Mouse (Mus musculus): ENCODE results near the gene Plppr3.
"Not testable (repeated sequence)": the region's sequence is repeated elsewhere in the genome, so short reads cannot be mapped to it uniquely, and the experiment has no call there.

Gene Plppr3

DNA sequence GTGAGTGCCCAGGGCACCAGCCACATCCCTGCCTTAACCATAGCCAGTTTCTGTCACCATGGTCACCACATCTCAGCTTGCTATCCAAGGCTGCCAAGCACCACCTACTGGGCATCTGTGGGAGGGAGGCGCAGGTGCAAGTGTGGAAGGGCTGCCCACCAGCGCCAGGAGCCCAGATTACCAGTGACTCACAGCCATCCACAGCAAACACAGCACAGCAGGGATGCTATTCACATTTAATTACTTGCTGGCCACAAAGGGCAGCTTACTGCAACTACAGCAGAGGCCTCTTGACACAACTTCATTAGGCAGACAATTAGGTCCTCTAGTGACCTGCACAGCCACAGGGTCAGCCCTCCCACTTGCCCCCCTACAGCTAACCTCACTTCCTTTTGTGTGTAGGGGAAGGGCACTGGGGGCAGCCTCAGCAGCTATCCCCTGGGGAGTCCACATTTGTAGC, 26.5 kb upstream of the Plppr3 start:
- no peak for DNase-seq (ENCODE audit: low spot score)

DNA sequence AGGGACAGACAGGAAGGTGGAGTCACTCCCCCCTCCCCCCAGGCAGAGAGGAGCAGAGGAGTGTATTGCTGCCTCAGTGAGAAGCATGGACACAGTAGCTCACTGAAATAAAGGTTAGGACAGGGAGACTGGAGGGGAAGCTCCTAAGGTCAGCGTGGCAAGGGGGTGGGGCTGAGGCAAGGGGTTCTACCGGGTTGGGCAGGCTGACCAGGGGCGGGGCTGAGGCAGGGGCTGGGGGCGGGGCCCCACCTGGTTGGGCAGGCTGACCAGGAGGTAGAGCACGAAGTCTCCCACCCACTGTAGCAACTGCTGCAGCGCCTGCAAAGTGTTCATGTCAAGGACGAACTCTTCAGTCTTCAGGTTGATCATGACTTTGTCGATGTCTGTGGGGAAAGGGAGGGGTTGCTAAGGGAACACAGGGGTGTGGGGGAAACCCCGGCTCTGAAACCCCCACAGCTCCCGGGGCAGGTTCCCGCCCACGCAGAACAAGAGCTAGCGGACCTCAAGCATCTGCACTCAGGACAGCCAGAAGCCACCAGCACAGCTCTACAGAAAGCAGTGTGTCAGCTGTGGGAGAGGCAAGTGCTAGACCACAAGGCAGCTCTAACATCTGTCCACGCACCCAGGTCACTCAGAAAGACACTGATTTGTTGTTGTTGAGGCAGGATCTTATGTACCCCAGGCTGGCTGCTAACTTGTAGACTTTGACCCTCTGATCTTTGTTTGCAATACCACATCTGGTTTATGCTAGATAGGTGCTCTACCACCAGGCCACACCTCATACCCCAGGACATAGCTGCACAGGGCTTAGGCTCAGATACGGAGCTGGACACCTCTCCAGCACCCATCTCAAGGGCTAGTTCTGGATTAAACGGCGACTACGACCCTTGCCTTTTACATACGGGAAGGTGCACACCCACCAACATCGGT, 23.1 kb upstream of the Plppr3 start:
- peak; percentile 49 for DNase-seq (ENCODE audit: low spot score)

DNA sequence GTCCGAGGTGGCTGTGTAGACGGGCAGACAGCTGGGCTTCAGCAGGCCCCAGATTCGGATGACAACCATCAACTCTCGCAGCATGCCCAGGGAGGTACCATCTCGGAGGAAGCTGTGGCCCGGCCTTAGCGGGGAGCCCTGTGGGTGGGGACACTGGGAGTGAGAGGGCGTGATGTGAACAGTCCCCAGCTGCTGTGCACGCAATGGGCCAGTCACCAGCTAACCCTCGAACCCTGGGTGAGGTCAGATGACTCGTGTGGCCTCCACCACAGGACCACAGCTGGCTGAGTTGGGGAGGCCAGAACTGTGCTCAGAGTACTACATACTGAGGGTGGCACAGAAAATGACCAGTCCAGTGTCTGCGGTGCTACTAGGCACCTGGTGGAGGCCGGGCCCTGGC, 22.4 kb upstream of the Plppr3 start:
- no peak for DNase-seq (ENCODE audit: low spot score)

DNA sequence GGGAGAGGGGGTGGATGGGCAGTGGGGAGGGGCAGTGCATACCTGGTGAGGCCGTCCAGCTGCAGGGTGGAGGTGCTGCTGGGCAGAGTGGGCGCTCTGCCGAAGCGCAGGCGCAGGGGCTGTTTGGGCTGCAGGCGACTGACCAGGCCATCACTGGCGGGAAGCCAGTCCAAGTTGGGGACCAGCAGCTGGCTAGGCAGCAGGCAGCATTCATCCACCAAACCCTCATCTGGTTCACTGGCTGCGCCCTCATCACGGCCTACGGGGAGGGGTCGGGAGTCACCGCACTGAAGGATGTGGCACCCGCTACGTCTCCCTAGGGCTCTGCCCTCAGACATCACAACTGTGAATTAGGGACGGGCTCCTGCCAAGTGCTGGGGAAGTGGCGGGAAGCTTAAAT, 21.9 kb upstream of the Plppr3 start:
- no peak for DNase-seq (ENCODE audit: low spot score)

DNA sequence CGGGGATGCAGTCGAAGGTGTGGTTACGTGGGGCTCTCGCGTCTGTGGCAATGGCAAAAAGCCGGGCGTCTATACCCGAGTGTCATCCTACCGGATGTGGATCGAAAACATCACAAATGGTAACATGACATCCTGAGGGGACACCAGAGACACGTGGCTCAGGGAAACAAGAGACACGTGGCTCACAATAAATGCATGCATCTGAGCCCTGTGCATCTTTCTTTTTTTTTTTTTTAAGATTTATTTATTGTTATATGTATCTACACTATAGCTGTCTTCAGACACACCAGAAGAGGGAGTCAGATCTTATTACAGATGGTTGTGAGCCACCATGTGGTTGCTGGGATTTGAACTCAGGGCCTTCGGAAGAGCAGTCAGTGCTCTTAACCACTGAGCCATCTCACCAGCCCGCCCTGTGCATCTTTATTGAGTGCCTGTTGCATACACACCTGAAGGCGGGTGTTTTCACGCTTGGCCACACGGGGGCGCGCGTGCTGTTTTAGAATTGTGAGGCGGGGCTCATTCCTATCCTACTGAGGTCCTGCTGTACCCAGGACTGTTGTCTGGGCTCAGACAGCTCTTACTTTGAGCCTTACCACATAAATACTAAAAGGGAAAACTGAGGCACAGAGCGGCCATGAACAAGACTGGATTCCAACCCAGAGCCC, 18.2 kb upstream of the Plppr3 start:
- DNase-seq (ENCODE audit: low spot score): peak; percentile 83

DNA sequence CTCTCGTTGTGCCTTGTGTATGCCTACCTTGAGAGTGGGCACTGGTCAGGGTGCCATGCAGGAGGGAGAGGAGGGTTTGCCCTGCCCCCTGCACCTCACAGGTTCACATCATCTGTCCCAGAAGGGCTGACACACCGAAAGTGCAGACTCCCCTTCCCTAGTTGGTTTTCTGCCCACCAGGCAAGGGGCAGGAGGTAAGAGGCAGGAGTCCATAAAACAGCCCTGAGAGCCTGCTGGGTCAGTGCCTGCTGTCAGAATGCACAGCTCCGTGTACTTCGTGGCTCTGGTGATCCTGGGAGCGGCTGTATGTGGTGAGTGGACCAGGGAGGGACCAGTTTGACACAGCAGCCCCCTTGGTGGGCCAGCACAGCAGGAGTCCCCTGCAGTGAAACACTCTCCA, 16.2 kb upstream of the Plppr3 start, which contains the start of gene Cfd:
Gene Cfd (plus strand): TSS at position 184 of the 400 bp plus-strand sequence.
- DNase-seq (ENCODE audit: low spot score): no peak

DNA sequence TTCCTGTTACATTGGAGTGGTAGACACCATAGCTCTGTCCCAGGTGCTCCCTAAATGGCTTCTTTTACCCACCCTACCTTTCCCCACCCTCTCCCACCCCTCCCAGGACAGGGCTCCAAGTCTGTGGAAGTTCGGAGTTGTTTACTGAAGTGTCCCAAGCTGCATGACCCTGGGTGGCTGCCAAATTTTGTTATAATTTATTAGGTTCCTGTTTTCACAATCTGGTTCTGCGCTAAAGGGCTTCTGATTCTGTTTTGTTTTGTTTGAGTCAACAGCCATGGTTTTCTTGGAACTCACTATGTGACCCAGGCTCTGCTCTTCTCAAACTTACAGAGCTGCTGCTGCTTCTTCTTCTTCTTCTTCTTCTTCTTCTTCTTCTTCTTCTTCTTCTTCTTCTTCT, 15.0 kb upstream of the Plppr3 start:
- DNase-seq (ENCODE audit: low spot score): no peak

DNA sequence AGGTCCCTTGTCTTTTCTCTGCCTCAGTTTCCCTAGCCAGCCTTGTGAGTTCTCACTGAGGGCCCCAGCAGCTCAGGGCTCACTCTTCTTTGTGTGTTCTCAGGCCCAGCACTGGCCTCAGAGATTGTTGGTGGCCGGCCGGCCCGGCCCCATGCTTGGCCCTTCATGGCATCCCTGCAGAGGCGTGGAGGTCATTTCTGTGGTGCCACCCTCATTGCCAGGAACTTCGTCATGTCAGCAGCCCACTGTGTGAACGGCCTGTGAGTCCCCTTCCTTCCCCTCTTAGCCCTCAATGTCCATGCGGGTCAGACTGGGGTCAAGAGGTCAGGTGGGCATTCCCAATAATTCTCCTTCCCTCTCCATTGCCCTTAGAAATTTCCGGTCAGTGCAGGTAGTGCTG, 12.2 kb upstream of the Plppr3 start:
- no peak for DNase-seq (ENCODE audit: low spot score)

DNA sequence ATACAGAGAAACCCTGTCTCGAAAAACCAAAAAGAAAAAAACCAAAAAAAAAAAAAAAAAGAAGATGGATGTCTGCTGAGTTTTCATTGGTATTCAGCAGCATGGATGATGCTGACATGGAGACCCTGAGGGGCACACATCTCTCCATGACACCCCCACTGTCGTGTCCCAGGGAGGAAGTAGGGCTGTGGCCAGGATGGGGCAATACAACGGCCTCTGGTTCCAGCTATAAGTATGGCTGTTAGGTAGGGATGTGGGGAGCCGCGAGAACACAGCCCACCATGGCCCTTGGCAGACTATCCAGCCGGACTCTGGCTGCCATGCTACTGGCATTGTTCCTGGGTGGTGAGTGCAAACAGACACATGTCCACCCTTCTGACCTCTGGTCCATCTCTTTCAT, 11.6 kb upstream of the Plppr3 start, which contains the start of gene Elane:
Gene Elane (plus strand): TSS at position 194 of the 400 bp plus-strand sequence.
- DNase-seq (ENCODE audit: low spot score): no peak

DNA sequence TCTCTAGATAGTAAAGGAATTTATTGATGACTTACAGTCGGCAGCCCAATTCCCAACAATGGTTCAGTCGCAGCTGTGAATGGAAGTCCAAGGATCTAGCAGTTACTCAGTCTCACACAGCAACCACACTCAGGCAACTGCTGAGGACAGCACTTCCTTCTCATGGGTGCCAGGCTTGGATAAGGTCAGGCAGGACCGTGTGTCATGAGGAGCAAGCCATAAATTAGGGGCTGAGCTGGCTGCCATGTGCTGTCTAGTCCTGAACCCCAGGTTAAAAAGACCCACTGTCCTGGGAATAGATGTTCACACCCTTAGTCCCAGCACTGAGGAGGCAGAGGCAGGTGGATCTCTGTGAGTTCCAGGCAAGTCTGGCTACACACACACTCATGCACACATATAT, 10.5 kb upstream of the Plppr3 start:
- DNase-seq (ENCODE audit: low spot score): not testable (repeated sequence)

DNA sequence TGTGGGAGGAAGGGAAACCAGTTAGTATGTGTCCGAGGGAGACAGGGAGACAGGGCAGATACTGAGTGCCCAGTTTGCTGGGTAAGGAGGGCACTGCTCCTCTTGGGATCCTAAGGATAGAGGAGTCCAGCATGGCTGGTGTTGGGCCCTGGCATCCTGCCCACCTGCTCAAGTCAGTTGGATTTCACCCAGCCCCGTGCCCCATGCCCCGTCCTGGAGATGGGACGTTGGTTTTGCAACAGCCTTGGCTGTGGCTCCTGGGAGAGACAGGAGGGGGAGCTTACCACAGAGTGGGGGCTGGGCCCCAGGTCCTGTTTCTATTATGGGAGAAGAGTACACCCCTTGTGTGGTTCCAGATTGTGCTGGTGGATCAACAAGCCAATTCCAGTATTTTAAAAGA, 10.0 kb upstream of the Plppr3 start:
- DNase-seq (ENCODE audit: low spot score): no peak

DNA sequence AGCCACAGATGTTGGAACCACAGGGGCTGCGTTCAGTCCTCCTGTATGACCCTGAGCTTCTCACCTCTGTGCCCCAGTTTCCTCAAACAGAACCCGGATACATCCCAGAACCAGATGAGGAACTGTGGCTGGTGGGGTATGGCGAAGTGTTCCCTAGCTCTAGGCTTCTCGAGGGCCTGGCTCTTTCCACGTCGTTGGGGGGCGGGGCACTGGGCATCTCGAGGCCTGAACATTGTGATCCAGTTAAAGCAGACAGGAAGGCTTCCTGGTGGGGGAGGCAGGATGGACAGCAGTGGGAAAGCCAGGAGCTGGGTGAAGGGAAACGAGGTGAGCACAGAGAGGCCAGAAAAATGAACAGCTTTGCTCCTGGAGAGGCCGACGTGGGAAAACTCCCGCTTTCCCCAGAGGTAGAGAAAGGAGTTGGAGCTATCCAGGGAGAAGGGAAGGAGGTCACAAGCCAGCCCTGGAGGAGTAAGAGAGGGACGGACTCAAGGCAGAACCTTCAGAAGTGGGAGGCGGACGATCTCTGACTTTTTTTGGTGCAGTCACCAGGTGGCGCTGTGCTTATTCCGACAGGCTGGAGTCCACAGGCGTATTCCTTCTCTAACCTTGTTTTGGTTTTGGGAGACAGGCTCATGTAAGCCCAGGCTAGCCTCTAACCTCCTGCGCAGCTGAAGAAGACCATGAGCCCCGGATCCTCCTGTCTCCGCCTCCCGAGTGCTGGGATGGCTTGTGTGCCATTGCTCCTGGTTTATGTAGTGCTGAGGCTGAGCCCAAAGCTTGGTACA, 9.1 kb upstream of the Plppr3 start:
- peak; percentile 61 for DNase-seq (ENCODE audit: low spot score)

DNA sequence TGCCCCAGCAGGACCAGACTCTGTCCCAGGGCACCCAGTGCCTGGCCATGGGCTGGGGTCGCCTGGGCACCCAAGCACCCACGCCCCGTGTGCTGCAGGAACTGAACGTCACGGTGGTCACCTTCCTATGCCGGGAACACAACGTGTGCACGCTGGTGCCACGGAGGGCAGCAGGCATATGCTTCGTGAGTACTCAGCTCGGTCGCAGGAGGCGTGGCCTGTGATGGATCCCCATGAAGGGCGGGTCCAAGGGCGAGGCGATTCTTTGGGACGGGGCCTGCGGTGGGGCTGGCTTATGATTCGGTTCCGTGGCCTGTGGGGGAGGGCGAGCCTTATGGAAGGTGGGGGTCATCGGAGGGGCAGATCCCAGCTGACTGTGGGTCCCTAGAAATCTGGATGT, 7.5 kb upstream of the Plppr3 start:
- no peak for DNase-seq (ENCODE audit: low spot score)

DNA sequence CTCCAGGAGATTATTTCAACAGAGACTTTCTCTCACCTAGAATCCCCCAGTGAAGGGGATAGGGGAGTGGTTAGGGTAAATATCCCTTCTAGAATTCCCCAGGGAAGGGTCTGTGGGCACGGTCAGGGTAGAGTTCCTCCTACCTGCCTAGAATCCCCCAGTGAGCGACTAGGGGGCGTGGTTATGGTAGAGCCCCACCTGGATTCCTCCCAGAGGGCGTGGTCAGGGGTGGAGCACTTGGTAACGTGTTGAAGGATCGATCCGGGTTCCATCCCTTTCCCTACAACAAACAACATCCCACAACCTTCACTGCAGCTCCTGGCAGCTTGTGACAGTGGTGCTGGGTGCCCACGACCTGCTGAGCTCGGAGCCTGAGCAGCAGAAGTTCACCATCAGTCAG, 6.3 kb upstream of the Plppr3 start:
- DNase-seq (ENCODE audit: low spot score): no peak

DNA sequence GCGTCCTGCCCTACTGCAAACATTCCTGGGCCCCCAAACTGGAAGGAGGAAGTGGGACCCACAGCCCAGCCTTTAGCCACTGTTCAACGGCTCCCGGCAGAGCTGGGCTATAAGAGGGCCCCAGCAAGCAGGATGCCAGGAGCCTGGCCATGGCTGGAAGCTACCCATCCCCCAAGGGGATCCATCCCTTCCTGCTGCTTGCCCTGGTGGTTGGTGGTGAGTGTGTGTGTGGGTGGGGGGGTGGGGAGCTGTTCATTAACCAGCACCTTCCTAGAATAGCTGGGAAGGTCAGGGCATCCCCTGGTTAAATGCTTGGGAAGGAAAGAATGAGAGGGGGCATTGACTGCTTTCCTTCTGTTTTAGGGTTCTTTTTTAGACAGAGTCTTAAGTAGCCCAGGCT, 5.1 kb upstream of the Plppr3 start:
- DNase-seq (ENCODE audit: low spot score): no peak

DNA sequence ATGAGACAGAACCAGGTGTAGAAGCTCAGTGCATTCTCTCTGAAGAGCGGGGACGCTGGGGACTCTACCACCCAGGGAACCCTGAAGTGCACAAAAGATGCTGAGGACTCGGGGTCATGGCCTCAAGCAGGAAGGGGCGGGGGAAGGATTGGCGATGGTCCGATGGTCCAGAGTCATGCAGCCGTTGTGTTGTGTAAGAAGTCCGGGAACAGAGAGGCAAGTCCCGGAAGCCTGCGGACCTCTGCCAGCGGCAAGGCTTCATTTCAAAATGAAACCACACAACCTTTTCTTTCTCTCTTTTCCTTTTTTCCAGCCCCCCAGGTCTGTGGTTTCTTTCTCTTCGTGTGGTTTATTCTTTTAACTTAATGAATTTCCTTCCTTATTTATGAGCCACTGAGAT, 3.3 kb upstream of the Plppr3 start:
- DNase-seq (ENCODE audit: low spot score): no peak

DNA sequence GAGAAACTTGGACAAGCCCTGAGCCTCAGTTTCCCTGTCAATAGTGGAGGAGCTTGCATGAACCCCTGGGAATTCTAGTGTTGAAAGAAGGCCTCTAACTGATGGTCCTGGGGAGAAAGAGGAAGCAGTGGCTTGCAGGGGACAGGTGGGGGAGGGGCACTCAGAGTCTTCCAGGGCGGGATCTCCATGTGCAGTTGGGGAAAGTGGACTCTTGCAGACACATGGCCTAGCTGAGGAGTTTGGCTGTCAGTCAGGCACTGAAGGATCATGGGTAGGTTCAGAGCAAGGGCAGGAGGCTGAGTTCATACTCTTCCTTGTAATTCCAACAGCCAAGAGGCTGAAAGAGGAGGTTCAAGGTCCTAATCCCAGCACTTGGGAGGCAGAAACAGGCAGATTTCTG, 2.7 kb upstream of the Plppr3 start:
- DNase-seq (ENCODE audit: low spot score): no peak

DNA sequence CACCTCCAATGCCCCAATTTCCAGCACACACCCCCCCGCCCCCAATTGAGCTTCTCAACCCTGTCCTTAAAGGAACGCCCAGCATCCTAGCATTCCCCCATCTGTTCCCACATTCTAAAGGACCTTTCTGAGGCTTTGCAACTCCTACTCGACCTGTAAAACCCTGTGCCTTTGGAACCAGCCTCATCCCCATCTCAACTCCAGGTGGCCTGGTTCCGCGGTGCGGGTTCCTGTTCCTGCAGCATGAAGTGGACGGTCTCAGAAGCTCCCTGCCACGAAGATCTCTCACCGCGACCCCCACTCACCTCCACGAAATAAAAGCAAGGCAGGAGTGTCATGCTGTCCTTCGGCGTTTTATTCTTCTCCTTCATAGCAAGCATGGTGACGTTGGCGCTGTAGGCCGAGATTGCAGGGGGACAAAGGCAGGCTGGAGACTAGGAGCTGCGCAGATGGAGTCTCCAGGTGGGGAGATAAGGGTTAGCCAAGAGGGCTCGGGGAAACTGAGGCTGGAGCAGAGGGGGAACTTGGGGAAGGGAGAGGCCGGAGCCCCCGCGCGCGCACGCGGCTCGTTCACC, 632 bp downstream of the Plppr3 start:
- DNase-seq (ENCODE audit: low spot score): no peak

DNA sequence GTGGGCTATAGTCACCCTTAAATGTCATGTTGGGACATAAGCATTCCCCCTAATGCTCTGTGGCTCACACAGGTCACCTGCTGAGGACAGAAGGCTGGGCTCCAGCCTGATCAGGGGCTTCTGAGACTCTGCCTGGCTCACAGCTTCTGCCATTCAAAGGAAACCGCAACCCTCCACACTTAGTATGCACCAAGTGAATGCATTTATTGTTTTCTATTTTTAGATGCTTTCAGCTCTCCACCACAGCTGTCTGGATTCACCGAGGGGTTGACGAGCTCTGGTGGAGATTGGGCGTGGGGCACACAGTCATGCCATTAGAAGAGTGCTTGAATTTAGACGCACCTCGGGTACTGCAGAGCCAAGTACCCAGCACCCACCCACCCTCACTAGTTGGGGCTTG, 1.1 kb downstream of the Plppr3 start:
- no peak for DNase-seq (ENCODE audit: low spot score)

DNA sequence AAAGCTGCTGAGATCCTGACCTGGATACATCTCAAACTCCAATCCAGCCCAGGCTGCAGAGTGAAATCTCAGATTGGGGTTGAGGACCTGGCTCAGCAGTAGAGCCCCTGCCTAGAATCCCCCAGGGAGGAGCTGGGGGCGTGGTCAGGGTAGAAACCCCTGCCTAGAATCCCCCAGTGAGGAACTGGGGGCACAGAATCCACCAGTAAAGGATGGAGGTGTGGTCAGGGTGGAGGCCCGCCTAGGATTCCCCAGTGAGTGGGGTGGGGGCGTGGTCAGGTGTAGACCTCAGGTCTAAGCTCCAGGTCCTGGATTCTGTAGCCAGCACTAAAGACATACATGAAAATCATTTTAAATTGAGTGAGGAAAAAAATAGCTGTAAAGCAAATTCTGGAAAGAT, 1.6 kb downstream of the Plppr3 start:
- DNase-seq (ENCODE audit: low spot score): no peak

DNA sequence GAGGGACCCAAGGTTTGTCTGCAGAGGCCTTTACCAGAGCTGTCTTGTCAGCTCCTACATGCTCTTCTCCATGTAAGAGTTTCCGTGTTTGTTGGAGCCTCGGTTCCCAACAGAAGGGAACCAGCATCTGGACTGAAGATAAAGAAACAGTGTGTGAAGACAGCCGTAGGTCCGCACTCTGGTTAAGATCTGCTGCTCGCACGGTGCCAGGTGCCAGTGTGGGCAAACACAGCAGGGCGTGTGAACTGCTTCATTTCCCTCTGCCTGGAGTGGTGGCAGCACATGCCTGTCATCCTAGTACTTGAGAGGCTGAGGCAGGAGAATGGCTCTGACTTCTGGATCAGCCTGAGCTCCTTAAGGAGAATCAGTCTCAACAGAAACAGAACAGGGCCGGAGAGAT, 2.6 kb downstream of the Plppr3 start:
- no peak for DNase-seq (ENCODE audit: low spot score)

DNA sequence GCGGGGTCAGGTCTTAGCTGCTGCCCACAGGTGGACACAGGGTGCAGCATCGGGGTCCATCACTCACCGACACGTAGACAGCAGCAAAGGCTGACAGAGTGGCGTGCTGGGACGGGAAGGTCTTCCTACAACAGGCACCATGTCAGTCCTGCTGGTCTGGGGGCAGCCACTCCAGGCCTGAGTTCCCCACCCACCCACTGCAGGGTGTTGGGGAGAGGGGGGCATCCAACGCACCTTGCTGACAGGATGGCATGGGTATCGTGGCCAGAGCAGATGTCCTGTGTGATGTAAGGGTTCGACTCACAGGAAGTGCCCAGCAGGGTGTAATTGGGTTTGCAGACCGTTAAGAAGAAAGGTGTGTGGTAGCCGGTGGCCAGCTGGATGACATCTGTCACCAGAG, 7.8 kb downstream of the Plppr3 start:
- no peak for DNase-seq (ENCODE audit: low spot score)
